Mouse (Mus musculus): Measurements from ENCODE around the gene Pex11a. TPM values are rescaled to one million over a fixed set of nuclear protein-coding genes. Genes with fewer than 3 reads are reported as not detected.

Gene Pex11a
- total RNA-seq, 1 experiment from 2014 or later = 4.9 TPM

DNA sequence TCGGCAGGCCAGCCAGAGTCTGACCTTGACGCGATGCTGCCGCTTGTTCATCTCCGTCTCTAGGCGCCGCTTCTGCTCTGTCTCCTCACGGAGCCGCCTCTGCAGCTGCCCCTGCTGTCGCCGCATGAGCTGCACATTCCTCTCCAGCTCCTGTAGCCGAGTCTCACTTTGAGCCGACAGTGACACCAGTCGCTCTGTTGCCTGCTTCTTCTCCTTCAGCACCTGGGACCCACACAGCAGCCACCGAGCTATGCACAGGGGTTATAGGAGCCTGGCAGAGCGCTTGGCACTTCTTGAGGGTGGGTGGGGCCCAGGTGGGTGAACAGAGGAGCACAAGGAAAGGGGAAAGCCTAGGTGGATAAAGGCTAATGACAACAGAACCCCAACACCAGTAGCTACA, 40.2 kb downstream of the Pex11a start:
- no peak for ATAC-seq (replicated peaks in 1 of 2; ENCODE audit: insufficient read depth in 1 of 2, low FRiP score in 2 of 2, low TSS enrichment in 1 of 2, low read depth in 1 of 2, poor library complexity in 2 of 2, severe bottlenecking in 2 of 2)

DNA sequence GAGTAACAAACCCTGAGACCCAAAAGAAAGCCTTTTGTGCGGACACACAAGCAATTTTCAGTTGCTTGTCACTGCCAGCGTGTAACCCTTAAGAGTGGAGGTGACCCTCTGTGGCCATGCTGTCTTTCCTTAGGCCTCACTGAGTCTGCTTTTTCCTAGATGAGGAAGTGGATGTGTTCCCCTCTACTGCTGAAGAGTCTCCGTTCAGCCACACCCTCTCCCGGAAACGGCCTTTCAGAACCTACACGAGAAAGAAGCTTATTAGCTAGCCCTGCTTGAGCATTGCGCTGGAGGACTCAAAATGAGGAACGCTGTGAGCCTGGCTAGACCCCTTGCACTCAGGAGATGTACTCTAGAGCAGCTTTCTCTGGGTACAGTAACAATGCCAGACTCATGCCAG, 46.4 kb downstream of the Pex11a start:
- no peak for ATAC-seq (replicated peaks in 1 of 2; ENCODE audit: insufficient read depth in 1 of 2, low FRiP score in 2 of 2, low TSS enrichment in 1 of 2, low read depth in 1 of 2, poor library complexity in 2 of 2, severe bottlenecking in 2 of 2)

Other genes with a start within 250 kb of the Pex11a start
- 0.44 TPM in 1 of 2 replicates, not detected in the other for gene Rhcg, start 125.5 kb downstream of the Pex11a start, total RNA-seq (2017)
- gene Ticrr, start 82.9 kb downstream of the Pex11a start, total RNA-seq (2017) = 15.3 and 18.2 TPM in 2 replicates
- 1.8 and 2.8 TPM in 2 replicates for gene Kif7, start 27.4 kb downstream of the Pex11a start, total RNA-seq (2017)
- gene Plin1, start 10.2 kb downstream of the Pex11a start, total RNA-seq (2017) = not detected in 2 replicates
- gene Wdr93, start within 50 bp of the Pex11a start, total RNA-seq (2017) = not detected in 2 replicates
- not detected in 2 replicates for gene Mesp1, start 50.7 kb upstream of the Pex11a start, total RNA-seq (2017)
- gene Mesp2, start 67.6 kb upstream of the Pex11a start, total RNA-seq (2017) = 0.63 TPM in 1 of 2 replicates, not detected in the other
- gene Anpep, start 117.9 kb upstream of the Pex11a start, total RNA-seq (2017) = 0.38 and 0.55 TPM in 2 replicates
- 8.4 and 9.6 TPM in 2 replicates for gene Ap3s2, start 177.5 kb upstream of the Pex11a start, total RNA-seq (2017)
- 0.35 and 1.1 TPM in 2 replicates for gene Arpin, start 192.2 kb upstream of the Pex11a start, total RNA-seq (2017)

Data from hematopoietic stem cell, adult 5-6 weeks (primary cell).